In the genomic region with DNA sequence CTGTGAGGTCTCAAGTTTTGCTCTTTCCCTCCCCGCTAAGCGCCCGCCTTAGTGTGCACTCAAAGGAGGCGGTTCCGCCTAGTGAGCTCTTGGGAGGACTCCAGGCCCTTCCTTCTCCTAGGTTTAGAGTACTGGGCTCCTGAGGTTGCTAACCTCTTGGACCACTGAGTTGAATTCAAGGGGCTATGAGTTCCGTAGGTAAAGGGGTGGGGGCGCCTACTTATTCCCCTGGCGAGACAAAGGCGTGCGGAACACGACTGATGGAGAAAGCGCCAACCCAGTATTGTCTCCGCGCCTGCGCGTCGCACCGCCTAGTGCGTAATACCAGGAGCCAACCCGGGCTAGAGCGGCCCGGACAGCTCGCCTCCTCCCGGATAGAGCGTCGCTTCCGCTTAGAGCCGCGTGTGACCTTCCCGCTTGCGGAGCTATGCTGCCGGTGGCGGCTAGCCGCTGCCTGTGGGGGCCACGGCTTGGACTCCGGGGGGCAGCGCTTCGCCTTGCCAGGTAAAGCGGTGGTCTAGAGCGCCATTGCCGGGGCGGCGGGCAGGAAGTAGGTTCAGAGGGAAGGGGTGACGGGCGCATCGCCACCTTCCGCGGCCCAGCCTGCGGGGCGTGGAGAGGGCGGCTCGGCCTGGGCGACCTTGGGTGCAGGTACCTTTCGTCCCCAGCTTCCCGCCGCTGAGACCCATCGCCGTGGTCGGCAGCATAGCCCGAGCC, we compare ENCODE assay signal across 8 mouse cellular contexts. TPM values are rescaled to one million over a fixed set of nuclear protein-coding genes. Genes with fewer than 3 reads are reported as not detected.
DNase-seq lines count a peak whose midpoint lies in the region; ATAC-seq and TF ChIP-seq lines count a peak whose summit lies in the region.

A gene (plus strand): TSS at position 349 of the 717 bp plus-strand sequence.

- H3K36me3 ChIP-seq in C2C12 (ENCODE audit: control insufficient read depth, insufficient read depth), result peaks cover 78% of the 10 kb centered on the region
- peaks cover 82% of the 10 kb centered on the region for H3K36me3 ChIP-seq in erythroblast, embryonic 14.5 days (ENCODE audit: control insufficient read depth)
- H3K36me3 ChIP-seq in heart, embryonic 12.5 days, result peaks cover 75% of the 10 kb centered on the region
- H3K36me3 ChIP-seq in kidney, postnatal 0 days (ENCODE audit: insufficient read depth, low read length), result peaks cover 38% of the 10 kb centered on the region
- H3K36me3 ChIP-seq in liver, embryonic 11.5 days (ENCODE audit: control insufficient read depth, insufficient read depth, low read length), result peaks cover 66% of the 10 kb centered on the region
- peaks cover 65% of the 10 kb centered on the region for H3K36me3 ChIP-seq in stomach, embryonic 14.5 days (ENCODE audit: control insufficient read depth, insufficient read depth, low read length)

- peak within 1 kb of the TSS; percentile 98 for H3ac ChIP-seq in C2C12 (ENCODE audit: control insufficient read depth, insufficient read length, low read depth)

- H3K79me3 ChIP-seq in C2C12 (ENCODE audit: low read depth), result peaks cover 26% of the 10 kb centered on the region

- peak within 1 kb of the TSS; percentile 96 for H3K9ac ChIP-seq in heart, embryonic 12.5 days
- H3K9ac ChIP-seq in kidney, postnatal 0 days (ENCODE audit: low read depth, low read length), result peak within 1 kb of the TSS; percentile 89
- peak within 1 kb of the TSS; percentile 98 for H3K9ac ChIP-seq in liver, embryonic 11.5 days (ENCODE audit: low read depth, low read length)
- H3K9ac ChIP-seq in stomach, embryonic 14.5 days (replicated peaks; ENCODE audit: low read depth, low read length), result peak within 1 kb of the TSS; percentile 80

- H3K4me1 ChIP-seq in erythroblast, embryonic 14.5 days (ENCODE audit: control insufficient read depth), result peaks cover 62% of the 10 kb centered on the region
- peaks cover 19% of the 10 kb centered on the region for H3K4me1 ChIP-seq in heart, embryonic 12.5 days (replicated peaks)
- peaks cover 9% of the 10 kb centered on the region; the same call in 1 of the 2 replicates for H3K4me1 ChIP-seq in kidney, postnatal 0 days (replicated peaks; ENCODE audit: insufficient read depth, low read length)
- peaks cover 26% of the 10 kb centered on the region for H3K4me1 ChIP-seq in liver, embryonic 11.5 days (replicated peaks; ENCODE audit: control insufficient read depth, insufficient read depth, low read length)
- peaks cover 8% of the 10 kb centered on the region for H3K4me1 ChIP-seq in stomach, embryonic 14.5 days (ENCODE audit: control insufficient read depth, insufficient read depth, low read length)

- peak within 1 kb of the TSS; percentile 81 for H3K27ac ChIP-seq in heart, embryonic 12.5 days (ENCODE audit: poor library complexity, severe bottlenecking)
- H3K27ac ChIP-seq in kidney, postnatal 0 days, result peak within 1 kb of the TSS; percentile 83
- H3K27ac ChIP-seq in liver, embryonic 11.5 days (ENCODE audit: low read depth, low read length), result peak within 1 kb of the TSS; percentile 75
- H3K27ac ChIP-seq in stomach, embryonic 14.5 days (ENCODE audit: low read length), result peak within 1 kb of the TSS; percentile 86

- peak within 1 kb of the TSS; percentile 100 for H3K4me3 ChIP-seq in C2C12 (ENCODE audit: insufficient read depth, poor library complexity, severe bottlenecking)
- H3K4me3 ChIP-seq in erythroblast, embryonic 14.5 days (replicated peaks), result peak within 1 kb of the TSS; percentile 73
- H3K4me3 ChIP-seq in heart, embryonic 12.5 days, result peak within 1 kb of the TSS; percentile 94
- peak within 1 kb of the TSS; percentile 97 for H3K4me3 ChIP-seq in kidney, postnatal 0 days (replicated peaks; ENCODE audit: low read depth, low read length)
- H3K4me3 ChIP-seq in liver, embryonic 11.5 days (ENCODE audit: low read depth, low read length), result peak within 1 kb of the TSS; percentile 98
- H3K4me3 ChIP-seq in stomach, embryonic 14.5 days (ENCODE audit: low read depth, low read length), result peak within 1 kb of the TSS; percentile 96

- no peak for TF ChIP-seq CTCF in C2C12 (IDR thresholded peaks at IDR 0.05; ENCODE audit: control insufficient read depth, insufficient read depth, insufficient read length)
- no peak for TF ChIP-seq CTCF in brain, embryonic 14.5 days (IDR thresholded peaks at IDR 0.05; ENCODE audit: borderline replicate concordance, extremely low read depth, insufficient read depth, insufficient read length)
- TF ChIP-seq CTCF in kidney, postnatal 0 days (IDR thresholded peaks at IDR 0.05; ENCODE audit: low read depth), result peak; percentile 11; the same call in 1 of the 2 replicates

- peak within 1 kb of the TSS; percentile 91 for H3K4me2 ChIP-seq in heart, embryonic 12.5 days
- H3K4me2 ChIP-seq in kidney, postnatal 0 days (ENCODE audit: low read length), result peak within 1 kb of the TSS; percentile 88
- peak within 1 kb of the TSS; percentile 88 for H3K4me2 ChIP-seq in liver, embryonic 11.5 days
- peak within 1 kb of the TSS; percentile 91 for H3K4me2 ChIP-seq in stomach, embryonic 14.5 days (replicated peaks; ENCODE audit: low read depth, low read length)

- peak; percentile 83; the same call in 1 of the 2 replicates for TF ChIP-seq POLR2A in brain, embryonic 14.5 days (IDR thresholded peaks at IDR 0.05; ENCODE audit: borderline replicate concordance, extremely low read depth, insufficient read depth, insufficient read length, poor library complexity, severe bottlenecking)

- peak; percentile 93 for ATAC-seq in heart, embryonic 12.5 days (ENCODE audit: insufficient number of reproducible peaks, low FRiP score)
- ATAC-seq in kidney, postnatal 0 days (replicated peaks; ENCODE audit: low FRiP score, low read depth), result peak; percentile 87
- peak; percentile 92 for ATAC-seq in liver, embryonic 11.5 days (replicated peaks; ENCODE audit: low FRiP score)
- ATAC-seq in stomach, embryonic 14.5 days (ENCODE audit: insufficient number of reproducible peaks, insufficient read depth, low FRiP score, low read depth), result peak; percentile 95

- DNase-seq in brain, embryonic 14.5 days (ENCODE audit: low read depth), result peak; percentile 99
- DNase-seq in kidney, postnatal 0 days (ENCODE audit: low spot score), result peak; percentile 96
- DNase-seq in liver, embryonic 11.5 days (ENCODE audit: low spot score), result peak; percentile 88
- DNase-seq in naive thymus-derived CD4-positive, alpha-beta T cell, adult 2 months (ENCODE audit: low read depth), result peak; percentile 93

- WGBS in heart, embryonic 12.5 days, result under 1% methylated on average over 60 of the region's 60 CpGs
- WGBS in kidney, postnatal 0 days, result under 1% methylated on average over 60 of the region's 60 CpGs
- under 1% methylated on average over 60 of the region's 60 CpGs for WGBS in liver, embryonic 11.5 days
- WGBS in stomach, embryonic 14.5 days, result under 1% methylated on average over 60 of the region's 60 CpGs

- no peaks in the 10 kb centered on the region for H3K27me3 ChIP-seq in C2C12 (ENCODE audit: control insufficient read depth, insufficient read depth, insufficient read length)
- H3K27me3 ChIP-seq in erythroblast, embryonic 14.5 days (ENCODE audit: control insufficient read depth), result no peaks in the 10 kb centered on the region
- H3K27me3 ChIP-seq in heart, embryonic 12.5 days (replicated peaks), result no peaks in the 10 kb centered on the region
- H3K27me3 ChIP-seq in kidney, postnatal 0 days (ENCODE audit: insufficient read depth, low read length), result no peaks in the 10 kb centered on the region
- H3K27me3 ChIP-seq in liver, embryonic 11.5 days (replicated peaks; ENCODE audit: control insufficient read depth, insufficient read depth, low read length), result no peaks in the 10 kb centered on the region
- H3K27me3 ChIP-seq in stomach, embryonic 14.5 days (ENCODE audit: control insufficient read depth, insufficient read depth, low read length), result no peaks in the 10 kb centered on the region

- H3K79me2 ChIP-seq in C2C12 (ENCODE audit: control insufficient read depth, insufficient read depth), result peaks cover 38% of the 10 kb centered on the region

- H3K9me3 ChIP-seq in erythroblast, embryonic 14.5 days (ENCODE audit: control insufficient read depth, low read length), result no peaks in the 10 kb centered on the region
- H3K9me3 ChIP-seq in heart, embryonic 12.5 days (replicated peaks), result no peaks in the 10 kb centered on the region
- H3K9me3 ChIP-seq in kidney, postnatal 0 days (replicated peaks; ENCODE audit: low read length), result no peaks in the 10 kb centered on the region
- no peaks in the 10 kb centered on the region for H3K9me3 ChIP-seq in liver, embryonic 11.5 days (ENCODE audit: control insufficient read depth, low read length)
- no peaks in the 10 kb centered on the region for H3K9me3 ChIP-seq in stomach, embryonic 14.5 days (ENCODE audit: control insufficient read depth, low read depth, low read length)

TF ChIP-seq in C2C12, 6 proteins besides CTCF, POLR2A, EP300 and RAD21:
- TF ChIP-seq MAX (IDR thresholded peaks at IDR 0.05) (peak; percentile 96), USF1 (IDR thresholded peaks at IDR 0.05; ENCODE audit: low read depth) (peak; percentile 9), CEBPB (IDR thresholded peaks at IDR 0.05; ENCODE audit: low read depth) (no peak), MYOD1 (IDR thresholded peaks at IDR 0.05; ENCODE audit: control insufficient read depth, insufficient read length, low read depth) (no peak), MYOG (IDR thresholded peaks at IDR 0.05; ENCODE audit: control insufficient read depth, extremely low read depth, insufficient read length) (no peak)

RNA-seq across cellular contexts. Expression of the gene that starts here (rescaled TPM):
- 338 TPM for polyA plus RNA-seq in C2C12 (2012; fragmentation: generic; extraction: Trizol)
- polyA plus RNA-seq in brain, embryonic 14.5 days (2012; rRNA removed), result 96.3 and 107 TPM in 2 replicates
- polyA plus RNA-seq in erythroblast, embryonic 14.5 days (2012), result 14.6 and 16.8 TPM in 2 replicates
- polyA plus RNA-seq in heart, embryonic 12.5 days (2016; fragmentation: Nextera tagmentation; extraction: Ambion mirVana), result 208 and 219 TPM in 2 replicates
- polyA plus RNA-seq in kidney, postnatal 0 days (2015; fragmentation: Nextera tagmentation; extraction: Ambion mirVana), result 218 and 224 TPM in 2 replicates
- 252 and 266 TPM in 2 replicates for polyA plus RNA-seq in liver, embryonic 11.5 days (2014; fragmentation: Nextera tagmentation; extraction: Ambion mirVana)
- polyA plus RNA-seq in stomach, embryonic 14.5 days (2014; fragmentation: Nextera tagmentation; extraction: Ambion mirVana), result 150 and 153 TPM in 2 replicates

Comparison
In these comparisons a context has a peak if more than half of its experiments do, and no peak if none do; other contexts are left out.
1. Peak in every context shown above with its lines: DNase-seq, ATAC-seq, H3K4me3 ChIP-seq and H3K27ac ChIP-seq.